Mouse (Mus musculus): Measurements from ENCODE around the gene Ppp1r9a. TPM values are rescaled to one million over a fixed set of nuclear protein-coding genes. Genes with fewer than 3 reads are reported as not detected.

The Ppp1r9a gene
- polyA plus RNA-seq, 1 experiment from 2014 or later = 12.0 TPM

- Histone ChIP-seq H3K4me1 (replicated peaks) (no peaks in the 10 kb centered on the region), H3K36me3 (no peaks in the 10 kb centered on the region), H3K4me3 (replicated peaks) (no peak overlapping the region), H3K4me2 (replicated peaks) (no peak overlapping the region), H3K9me3 (no peaks in the 10 kb centered on the region), H3K27me3 (replicated peaks) (no peaks in the 10 kb centered on the region), H3K27ac (no peak overlapping the region), H3K9ac (no peak overlapping the region)
- ATAC-seq = no peak
- WGBS = 89% methylated on average over 14 of the region's 14 CpGs
Observed at GRCm38 (mm10) chr6:5129364-5130093, 226.8 kb downstream of the Ppp1r9a start.

- whole genome bisulfite sequencing = 56% methylated on average over 6 of the region's 6 CpGs
- H3K36me3 ChIP-seq = no peaks in the 10 kb centered on the region
- H3K27ac ChIP-seq = no peak overlapping the region
- no peak overlapping the region for H3K4me3 ChIP-seq (replicated peaks)
- ATAC-seq = no peak
- no peaks in the 10 kb centered on the region for H3K27me3 ChIP-seq (replicated peaks)
- no peak overlapping the region for H3K9ac ChIP-seq
- no peaks in the 10 kb centered on the region for H3K9me3 ChIP-seq
- no peak overlapping the region for H3K4me2 ChIP-seq (replicated peaks)
- H3K4me1 ChIP-seq (replicated peaks) = no peaks in the 10 kb centered on the region
Observed at GRCm38 (mm10) chr6:5134986-5135385, 232.3 kb downstream of the Ppp1r9a start.

GRCm38 (mm10) chr6:5136046-5136445, 233.3 kb downstream of the Ppp1r9a start:
- H3K4me3 ChIP-seq (replicated peaks) = no peak overlapping the region
- no peaks in the 10 kb centered on the region for H3K27me3 ChIP-seq (replicated peaks)
- no peak overlapping the region for H3K9ac ChIP-seq
- H3K4me1 ChIP-seq (replicated peaks) = no peaks in the 10 kb centered on the region
- no peak overlapping the region for H3K27ac ChIP-seq
- no peak overlapping the region for H3K4me2 ChIP-seq (replicated peaks)
- H3K36me3 ChIP-seq = no peaks in the 10 kb centered on the region
- no peaks in the 10 kb centered on the region for H3K9me3 ChIP-seq
- ATAC-seq = no peak
- 78% methylated on average over 6 of the region's 6 CpGs for WGBS

- no peak overlapping the region for H3K4me3 ChIP-seq (replicated peaks)
- H3K4me2 ChIP-seq (replicated peaks) = no peak overlapping the region
- H3K27ac ChIP-seq = no peak overlapping the region
- ATAC-seq = no peak
- no peaks in the 10 kb centered on the region for H3K4me1 ChIP-seq (replicated peaks)
- WGBS = 90% methylated on average over 12 of the region's 12 CpGs
- H3K9ac ChIP-seq = no peak overlapping the region
- H3K9me3 ChIP-seq = no peaks in the 10 kb centered on the region
- no peaks in the 10 kb centered on the region for H3K27me3 ChIP-seq (replicated peaks)
- H3K36me3 ChIP-seq = no peaks in the 10 kb centered on the region
Observed at GRCm38 (mm10) chr6:5138875-5139631, 236.3 kb downstream of the Ppp1r9a start.

GRCm38 (mm10) chr6:5139666-5140065, 236.9 kb downstream of the Ppp1r9a start:
- no peaks in the 10 kb centered on the region for H3K4me1 ChIP-seq (replicated peaks)
- H3K27me3 ChIP-seq (replicated peaks) = no peaks in the 10 kb centered on the region
- no peak overlapping the region for H3K4me2 ChIP-seq (replicated peaks)
- no peak for ATAC-seq
- H3K36me3 ChIP-seq = no peaks in the 10 kb centered on the region
- H3K4me3 ChIP-seq (replicated peaks) = no peak overlapping the region
- no peak overlapping the region for H3K27ac ChIP-seq
- no peak overlapping the region for H3K9ac ChIP-seq
- 89% methylated on average over 9 of the region's 9 CpGs for WGBS
- no peaks in the 10 kb centered on the region for H3K9me3 ChIP-seq

- 0 out of 2 replicates have a peak, but pooled peaks cover 7% of the 10 kb centered on the region for H3K4me1 ChIP-seq (replicated peaks)
- no peak overlapping the region for H3K4me2 ChIP-seq (replicated peaks)
- H3K36me3 ChIP-seq = no peaks in the 10 kb centered on the region
- no peak overlapping the region for H3K27ac ChIP-seq
- no peak overlapping the region for H3K4me3 ChIP-seq (replicated peaks)
- no peaks in the 10 kb centered on the region for H3K9me3 ChIP-seq
- H3K27me3 ChIP-seq (replicated peaks) = no peaks in the 10 kb centered on the region
- no peak for ATAC-seq
- 76% methylated on average over 13 of the region's 13 CpGs for WGBS
- no peak overlapping the region for H3K9ac ChIP-seq
Observed at GRCm38 (mm10) chr6:5147488-5148142, 244.9 kb downstream of the Ppp1r9a start.

GRCm38 (mm10) chr6:5149941-5150340, 247.2 kb downstream of the Ppp1r9a start:
- Histone ChIP-seq H3K4me1 (replicated peaks) (0 out of 2 replicates have a peak, but pooled peaks cover 7% of the 10 kb centered on the region), H3K27ac (no peak overlapping the region), H3K9ac (no peak overlapping the region), H3K4me3 (replicated peaks) (no peak overlapping the region), H3K27me3 (replicated peaks) (no peaks in the 10 kb centered on the region), H3K4me2 (replicated peaks) (no peak overlapping the region), H3K36me3 (no peaks in the 10 kb centered on the region), H3K9me3 (no peaks in the 10 kb centered on the region)
- WGBS = 69% methylated on average over 2 of the region's 2 CpGs
- no peak for ATAC-seq

- 63% methylated on average over 4 of the region's 4 CpGs for WGBS
- ATAC-seq = no peak
- H3K4me3 ChIP-seq (replicated peaks) = no peak overlapping the region
- H3K9ac ChIP-seq = no peak overlapping the region
- H3K27ac ChIP-seq = no peak overlapping the region
- H3K4me1 ChIP-seq (replicated peaks) = 0 out of 2 replicates have a peak, but pooled peaks cover 7% of the 10 kb centered on the region
- no peaks in the 10 kb centered on the region for H3K36me3 ChIP-seq
- H3K9me3 ChIP-seq = no peaks in the 10 kb centered on the region
- H3K27me3 ChIP-seq (replicated peaks) = no peaks in the 10 kb centered on the region
- H3K4me2 ChIP-seq (replicated peaks) = no peak overlapping the region
Observed at GRCm38 (mm10) chr6:5151171-5151570, 248.5 kb downstream of the Ppp1r9a start.

GRCm38 (mm10) chr6:5152185-5152584, 249.5 kb downstream of the Ppp1r9a start:
- 65% methylated on average over 2 of the region's 2 CpGs for WGBS
- ATAC-seq = no peak

GRCm38 (mm10) chr6:5154786-5155185, 252.1 kb downstream of the Ppp1r9a start:
- H3K9me3 ChIP-seq = no peaks in the 10 kb centered on the region
- H3K4me3 ChIP-seq (replicated peaks) = no peak overlapping the region
- 0 out of 2 replicates have a peak, but pooled peaks cover 7% of the 10 kb centered on the region for H3K4me1 ChIP-seq (replicated peaks)
- no peak overlapping the region for H3K9ac ChIP-seq
- no peak for ATAC-seq
- WGBS = 76% methylated on average over 6 of the region's 6 CpGs
- no peaks in the 10 kb centered on the region for H3K36me3 ChIP-seq
- H3K27me3 ChIP-seq (replicated peaks) = no peaks in the 10 kb centered on the region
- H3K27ac ChIP-seq = no peak overlapping the region
- H3K4me2 ChIP-seq (replicated peaks) = no peak overlapping the region

More at GRCm38 (mm10) chr6:5152185-5152584, 249.5 kb downstream of the Ppp1r9a start:
- no peaks in the 10 kb centered on the region for H3K27me3 ChIP-seq (replicated peaks)
- no peak overlapping the region for H3K4me2 ChIP-seq (replicated peaks)
- no peaks in the 10 kb centered on the region for H3K9me3 ChIP-seq
- 0 out of 2 replicates have a peak, but pooled peaks cover 7% of the 10 kb centered on the region for H3K4me1 ChIP-seq (replicated peaks)
- H3K9ac ChIP-seq = no peak overlapping the region
- no peaks in the 10 kb centered on the region for H3K36me3 ChIP-seq
- no peak overlapping the region for H3K27ac ChIP-seq
- no peak overlapping the region for H3K4me3 ChIP-seq (replicated peaks)

- Histone ChIP-seq H3K4me3 (replicated peaks) (no peak overlapping the region), H3K36me3 (no peaks in the 10 kb centered on the region), H3K4me1 (replicated peaks) (0 out of 2 replicates have a peak, but pooled peaks cover 7% of the 10 kb centered on the region), H3K27me3 (replicated peaks) (no peaks in the 10 kb centered on the region), H3K9ac (no peak overlapping the region), H3K4me2 (replicated peaks) (no peak overlapping the region), H3K27ac (no peak overlapping the region), H3K9me3 (no peaks in the 10 kb centered on the region)
- WGBS = 81% methylated on average over 1 of the region's 1 CpGs
- ATAC-seq = peak; percentile 53; the same call in 1 of the 2 replicates
Observed at GRCm38 (mm10) chr6:5155313-5155927, 252.7 kb downstream of the Ppp1r9a start.

Data from intestine, embryonic 15.5 days (tissue).